Mouse (Mus musculus) monocyte, adult 2 months (primary cell): Measurements from ENCODE around the gene Ccser2.
"Not testable (repeated sequence)": the region's sequence is repeated elsewhere in the genome, so short reads cannot be mapped to it uniquely, and the experiment has no call there.

Experiments
- DNase-seq, 2 experiments: peaks; one replicate each; pipeline ENCODE4 v3.0.0; 2022; ENCODE audit warnings: low spot score in 2 of 2, low read depth in 1 of 2

Gene Ccser2

GRCm38 (mm10) chr14:36968628-36969147 lies at the start of gene Ccser2:
Ccser2 (minus strand) TSS chr14:36968777.
- peak; percentile 88 to 99 for DNase-seq

GRCm38 (mm10) chr14:37015894-37016293 lies 47.3 kb upstream of the Ccser2 start:
- DNase-seq = no peak

- no peak for DNase-seq
These were observed 45.1 kb upstream of the Ccser2 start for GRCm38 (mm10) chr14:37013644-37014043.

GRCm38 (mm10) chr14:37009686-37010085 lies 41.1 kb upstream of the Ccser2 start:
- no peak for DNase-seq

- no peak for DNase-seq
These were observed 37.9 kb upstream of the Ccser2 start for GRCm38 (mm10) chr14:37006489-37006888.

GRCm38 (mm10) chr14:37005865-37006264 lies 37.3 kb upstream of the Ccser2 start:
- DNase-seq = no peak

- DNase-seq = no peak
These were observed 35.0 kb upstream of the Ccser2 start for GRCm38 (mm10) chr14:37003431-37004095.

GRCm38 (mm10) chr14:37002852-37003251 lies 34.3 kb upstream of the Ccser2 start:
- no peak for DNase-seq

GRCm38 (mm10) chr14:37000780-37001179 lies 32.2 kb upstream of the Ccser2 start:
- not testable (repeated sequence) for DNase-seq

GRCm38 (mm10) chr14:36989784-36990183 lies 21.2 kb upstream of the Ccser2 start:
- no peak for DNase-seq

- no peak for DNase-seq
These were observed 17.1 kb upstream of the Ccser2 start for GRCm38 (mm10) chr14:36985693-36986092.

GRCm38 (mm10) chr14:36975019-36975418 lies 6.4 kb upstream of the Ccser2 start:
- DNase-seq = no peak

- no peak for DNase-seq
These were observed 2.6 kb upstream of the Ccser2 start for GRCm38 (mm10) chr14:36971211-36971610.

GRCm38 (mm10) chr14:36969861-36970420 lies 1.4 kb upstream of the Ccser2 start:
- no peak for DNase-seq

GRCm38 (mm10) chr14:36968076-36968627 lies 425 bp downstream of the Ccser2 start:
- no peak for DNase-seq

GRCm38 (mm10) chr14:36965421-36965820 lies 3.2 kb downstream of the Ccser2 start:
- DNase-seq = no peak

GRCm38 (mm10) chr14:36962477-36962876 lies 6.1 kb downstream of the Ccser2 start:
- no peak for DNase-seq

- no peak for DNase-seq
These were observed 10.9 kb downstream of the Ccser2 start for GRCm38 (mm10) chr14:36957719-36958118.

- DNase-seq = no peak
These were observed 11.3 kb downstream of the Ccser2 start for GRCm38 (mm10) chr14:36957261-36957660.

GRCm38 (mm10) chr14:36956717-36957116 lies 11.9 kb downstream of the Ccser2 start:
- DNase-seq = no peak

- DNase-seq = no peak
These were observed 15.7 kb downstream of the Ccser2 start for GRCm38 (mm10) chr14:36952687-36953426.

GRCm38 (mm10) chr14:36952142-36952541 lies 16.4 kb downstream of the Ccser2 start:
- no peak for DNase-seq
